Mouse (Mus musculus) heart, embryonic 13.5 days (tissue): ENCODE data around the gene Ccdc194. TPM values are rescaled to one million over a fixed set of nuclear protein-coding genes. Genes with fewer than 3 reads are reported as not detected.

Experiments
- ATAC-seq: fragments of 200-750 bp; cut with Nextera tagmentation; 2 replicates; pipeline ENCODE4 v1.8.0; 2017; ENCODE audit warnings: moderate TSS enrichment; ENCODE audit not compliant: insufficient number of reproducible peaks, low FRiP score, low TSS enrichment; ENCODE audit errors: extremely low read depth
- H3K27ac ChIP-seq: fragments of 300-500 bp; sonication (generic); replicated peaks from 2 replicates; pipeline ENCODE4 v1.5.1; 2015; ENCODE audit warnings: moderate library complexity, mild to moderate bottlenecking, inconsistent platforms
- H3K27me3 ChIP-seq: fragments of 300-500 bp; sonication (generic); replicated peaks from 2 replicates; pipeline ENCODE4 v1.6.1; 2015; ENCODE audit warnings: mild to moderate bottlenecking, inconsistent platforms
- H3K36me3 ChIP-seq: fragments of 300-500 bp; sonication (generic); 2 replicates; pipeline ENCODE4 v1.6.1; 2015; ENCODE audit warnings: mild to moderate bottlenecking, inconsistent platforms
- H3K4me1 ChIP-seq: fragments of 300-500 bp; sonication (generic); 2 replicates; pipeline ENCODE4 v1.6.1; 2015; ENCODE audit warnings: inconsistent platforms
- H3K4me2 ChIP-seq: fragments of 300-500 bp; sonication (generic); 2 replicates; pipeline ENCODE4 v1.6.1; 2015; ENCODE audit warnings: inconsistent platforms, mild to moderate bottlenecking, moderate library complexity
- H3K4me3 ChIP-seq: fragments of 300-500 bp; sonication (generic); 2 replicates; pipeline ENCODE4 v1.5.1; 2015; ENCODE audit warnings: moderate library complexity, mild to moderate bottlenecking, inconsistent platforms
- H3K9ac ChIP-seq: fragments of 300-500 bp; sonication (generic); 2 replicates; pipeline ENCODE4 v1.6.1; 2015; ENCODE audit warnings: inconsistent platforms, mild to moderate bottlenecking, moderate library complexity
- H3K9me3 ChIP-seq: fragments of 300-500 bp; sonication (generic); 2 replicates; pipeline ENCODE4 v1.6.1; 2016; ENCODE audit warnings: inconsistent platforms
- WGBS: fragments of 180-500 bp; shearing (Covaris S2); methylation state at CpG from one replicate; pipeline ENCODE4 v1.1.7; 2015; ENCODE audit warnings: mixed read lengths; 5-methylcytosine and 5-hydroxymethylcytosine counted together
- polyA plus RNA-seq: library from polyadenylated mRNA; unstranded; fragments of >200 nt; fragmentation: Nextera tagmentation; extraction: Ambion mirVana; gene quantifications from 2 replicates; pipeline ENCODE4 v1.2.1, GENCODE M21; 2015

Ccdc194 gene
- polyA plus RNA-seq, 1 experiment from 2014 or later: 0.48 TPM

- 0 out of 2 replicates have a peak overlapping the region, but pooled peaks have one; percentile 79 for H3K27ac ChIP-seq
- H3K9me3 ChIP-seq: no peaks in the 10 kb centered on the region
- WGBS: 92% methylated on average over 25 of the region's 25 CpGs
- H3K27me3 ChIP-seq: peaks cover 22% of the 10 kb centered on the region
- peaks cover 48% of the 10 kb centered on the region for H3K36me3 ChIP-seq
- peaks cover 24% of the 10 kb centered on the region for H3K4me1 ChIP-seq
- H3K9ac ChIP-seq: peak overlapping the region; percentile 89; the same call in 1 of the 2 replicates
- H3K4me3 ChIP-seq: 0 out of 2 replicates have a peak overlapping the region, but pooled peaks have one; percentile 69
- ATAC-seq: no peak
- H3K4me2 ChIP-seq: 0 out of 2 replicates have a peak overlapping the region, but pooled peaks have one; percentile 84
Measured at GRCm38 (mm10) chr8:71474785-71475701, 50.5 kb downstream of the Ccdc194 start.

GRCm38 (mm10) chr8:71474344-71474743 is 51.2 kb downstream of the Ccdc194 start:
- Histone ChIP-seq H3K36me3 (peaks cover 48% of the 10 kb centered on the region), H3K27ac (no peak overlapping the region), H3K9me3 (no peaks in the 10 kb centered on the region), H3K4me2 (no peak overlapping the region), H3K4me1 (peaks cover 29% of the 10 kb centered on the region), H3K4me3 (no peak overlapping the region), H3K9ac (no peak overlapping the region), H3K27me3 (peaks cover 19% of the 10 kb centered on the region)
- ATAC-seq: no peak
- WGBS: 90% methylated on average over 18 of the region's 18 CpGs

GRCm38 (mm10) chr8:71472601-71473386 is 52.7 kb downstream of the Ccdc194 start:
- Histone ChIP-seq H3K27ac (no peak overlapping the region), H3K4me1 (peaks cover 33% of the 10 kb centered on the region), H3K27me3 (peaks cover 5% of the 10 kb centered on the region; the same call in 1 of the 2 replicates), H3K9ac (no peak overlapping the region), H3K4me3 (no peak overlapping the region), H3K36me3 (peaks cover 48% of the 10 kb centered on the region), H3K4me2 (no peak overlapping the region), H3K9me3 (no peaks in the 10 kb centered on the region)
- WGBS: 79% methylated on average over 8 of the region's 8 CpGs
- no peak for ATAC-seq

- no peak overlapping the region for H3K4me3 ChIP-seq
- no peak overlapping the region for H3K27ac ChIP-seq
- no peak for ATAC-seq
- 93% methylated on average over 17 of the region's 17 CpGs for WGBS
- no peak overlapping the region for H3K9ac ChIP-seq
- no peak overlapping the region for H3K4me2 ChIP-seq
- H3K4me1 ChIP-seq: peaks cover 24% of the 10 kb centered on the region
- no peaks in the 10 kb centered on the region for H3K9me3 ChIP-seq
- H3K36me3 ChIP-seq: peaks cover 49% of the 10 kb centered on the region
- H3K27me3 ChIP-seq: no peaks in the 10 kb centered on the region
Measured at GRCm38 (mm10) chr8:71471861-71472260, 53.6 kb downstream of the Ccdc194 start.

- WGBS: 86% methylated on average over 5 of the region's 5 CpGs
- H3K27me3 ChIP-seq: no peaks in the 10 kb centered on the region
- H3K4me1 ChIP-seq: peaks cover 24% of the 10 kb centered on the region
- H3K4me3 ChIP-seq: no peak overlapping the region
- 0 out of 2 replicates have a peak overlapping the region, but pooled peaks have one; percentile 93 for H3K4me2 ChIP-seq
- peaks cover 58% of the 10 kb centered on the region for H3K36me3 ChIP-seq
- peak overlapping the region; percentile 37; the same call in 1 of the 2 replicates for H3K9ac ChIP-seq
- H3K9me3 ChIP-seq: no peaks in the 10 kb centered on the region
- no peak for ATAC-seq
- H3K27ac ChIP-seq: no peak overlapping the region
Measured at GRCm38 (mm10) chr8:71470913-71471255, 54.6 kb downstream of the Ccdc194 start.

- H3K4me3 ChIP-seq: peak overlapping the region; percentile 69
- no peak overlapping the region for H3K27ac ChIP-seq
- no peak for ATAC-seq
- peaks cover 26% of the 10 kb centered on the region for H3K4me1 ChIP-seq
- H3K36me3 ChIP-seq: peaks cover 61% of the 10 kb centered on the region
- no peaks in the 10 kb centered on the region for H3K9me3 ChIP-seq
- H3K27me3 ChIP-seq: no peaks in the 10 kb centered on the region
- 81% methylated on average over 3 of the region's 3 CpGs for WGBS
- peak overlapping the region; percentile 93 for H3K4me2 ChIP-seq
- H3K9ac ChIP-seq: peak overlapping the region; percentile 86
Measured at GRCm38 (mm10) chr8:71470146-71470912, 55.2 kb downstream of the Ccdc194 start.

Other genes with a start within 250 kb of the Ccdc194 start
- gene Use1, start 158.9 kb downstream of the Ccdc194 start, polyA plus RNA-seq: 69.1 and 78.1 TPM in 2 replicates
- gene Ocel1, start 154.4 kb downstream of the Ccdc194 start, polyA plus RNA-seq: 4.3 and 4.4 TPM in 2 replicates
- gene Nr2f6, start 143.8 kb downstream of the Ccdc194 start, polyA plus RNA-seq: 36.6 and 40.9 TPM in 2 replicates
- 9.2 and 10.2 TPM in 2 replicates for gene Ushbp1, start 129.9 kb downstream of the Ccdc194 start, polyA plus RNA-seq
- gene Babam1, start 128.8 kb downstream of the Ccdc194 start, polyA plus RNA-seq: 89.7 and 91.8 TPM in 2 replicates
- 27.6 and 29.4 TPM in 2 replicates for gene Ankle1, start 119.7 kb downstream of the Ccdc194 start, polyA plus RNA-seq
- 33.0 and 35.5 TPM in 2 replicates for gene Abhd8, start 62.1 kb downstream of the Ccdc194 start, polyA plus RNA-seq
- 165 and 186 TPM in 2 replicates for gene Mrpl34, start 60.8 kb downstream of the Ccdc194 start, polyA plus RNA-seq
- gene Dda1, start 56.5 kb downstream of the Ccdc194 start, polyA plus RNA-seq: 75.6 and 87.1 TPM in 2 replicates
- 0.63 and 0.78 TPM in 2 replicates for gene Ano8, start 39.7 kb downstream of the Ccdc194 start, polyA plus RNA-seq
- gene Gtpbp3, start 37.6 kb downstream of the Ccdc194 start, polyA plus RNA-seq: 11.6 and 12.6 TPM in 2 replicates
- gene Plvap, start 14.0 kb downstream of the Ccdc194 start, polyA plus RNA-seq: 133 and 135 TPM in 2 replicates
- gene Bst2, start 11.7 kb upstream of the Ccdc194 start, polyA plus RNA-seq: 34.0 and 39.5 TPM in 2 replicates
- gene Mvb12a, start 17.2 kb upstream of the Ccdc194 start, polyA plus RNA-seq: 58.8 and 59.5 TPM in 2 replicates
- 0.27 and 0.41 TPM in 2 replicates for gene Tmem221, start 33.2 kb upstream of the Ccdc194 start, polyA plus RNA-seq
- not detected in 2 replicates for gene Nxnl1, start 40.9 kb upstream of the Ccdc194 start, polyA plus RNA-seq
- gene Slc27a1, start 43.2 kb upstream of the Ccdc194 start, polyA plus RNA-seq: 18.2 and 18.3 TPM in 2 replicates
- 169 and 172 TPM in 2 replicates for gene Pgls, start 66.5 kb upstream of the Ccdc194 start, polyA plus RNA-seq
- gene Fam129c, start 71.9 kb upstream of the Ccdc194 start, polyA plus RNA-seq: 1.2 and 1.8 TPM in 2 replicates
- 54.8 and 58.3 TPM in 2 replicates for gene Colgalt1, start 85.3 kb upstream of the Ccdc194 start, polyA plus RNA-seq
- 0.39 and 0.40 TPM in 2 replicates for gene Unc13a, start 146.0 kb upstream of the Ccdc194 start, polyA plus RNA-seq
- gene Jak3, start 150.6 kb upstream of the Ccdc194 start, polyA plus RNA-seq: 7.6 and 7.7 TPM in 2 replicates
- gene Insl3, start 163.5 kb upstream of the Ccdc194 start, polyA plus RNA-seq: 1.5 and 2.1 TPM in 2 replicates
- gene B3gnt3, start 176.1 kb upstream of the Ccdc194 start, polyA plus RNA-seq: 2.8 and 3.3 TPM in 2 replicates
- 1.7 and 2.3 TPM in 2 replicates for gene Fcho1, start 200.0 kb upstream of the Ccdc194 start, polyA plus RNA-seq